Comparison of ENCODE assay signal across 13 mouse cellular contexts in genomic region chr10:95551752-95552151, GRCm38 (mm10). TPM values are rescaled to one million over a fixed set of nuclear protein-coding genes. Genes with fewer than 3 reads are reported as not detected.
A peak's percentile ranks its signal among the peaks of the same experiment; 100 is the strongest.
DNase-seq lines count a peak whose midpoint lies in the region; ATAC-seq and TF ChIP-seq lines count a peak whose summit lies in the region.
"Had no signal": no experiment of that assay in that cellular context is flagged by ENCODE, and none has a peak within 500 bp of the region (broad histone marks: within the 10 kb centered on the region; RNA-seq: fewer than 3 reads in every experiment).

No protein-coding gene starts in this region.

- no peak overlapping the region for H3K9ac ChIP-seq in forebrain, postnatal 0 days
- no peak overlapping the region for H3K9ac ChIP-seq in forebrain, embryonic 11.5 days (ENCODE audit: low read length)
- H3K9ac ChIP-seq in lung, embryonic 14.5 days = no peak overlapping the region
- no peak overlapping the region for H3K9ac ChIP-seq in kidney, embryonic 15.5 days
- H3K9ac ChIP-seq: embryonic facial prominence, embryonic 13.5 days; limb, embryonic 12.5 days had no signal

- DNase-seq in forebrain, postnatal 0 days = peak; percentile 42
- DNase-seq in forebrain, embryonic 11.5 days (ENCODE audit: low spot score) = no peak
- DNase-seq in lung, embryonic 14.5 days = peak; percentile 69
- no peak for DNase-seq in lung, postnatal 36 days
- DNase-seq in MN1 (ENCODE audit: low spot score) = peak; percentile 22
- no peak for DNase-seq in spleen, adult 12 weeks (ENCODE audit: low spot score)
- DNase-seq: heart, adult 18-20 months; kidney, postnatal 10 days had no signal

- H3K27ac ChIP-seq in forebrain, postnatal 0 days (ENCODE audit: low read depth, low read length) = no peak overlapping the region
- H3K27ac ChIP-seq in forebrain, embryonic 11.5 days (ENCODE audit: low read depth, low read length) = no peak overlapping the region
- no peak overlapping the region for H3K27ac ChIP-seq in lung, embryonic 14.5 days (ENCODE audit: low read depth)
- H3K27ac ChIP-seq in kidney, embryonic 15.5 days = no peak overlapping the region
- H3K27ac ChIP-seq: embryonic facial prominence, embryonic 13.5 days; limb, embryonic 12.5 days had no signal

- H3K4me3 ChIP-seq in forebrain, postnatal 0 days (ENCODE audit: low read depth, low read length) = no peak overlapping the region
- no peak overlapping the region for H3K4me3 ChIP-seq in forebrain, embryonic 11.5 days (ENCODE audit: low read depth, low read length)
- no peak overlapping the region for H3K4me3 ChIP-seq in lung, embryonic 14.5 days (ENCODE audit: low read depth, low read length)
- H3K4me3 ChIP-seq in kidney, embryonic 15.5 days (replicated peaks) = no peak overlapping the region
- H3K4me3 ChIP-seq: embryonic facial prominence, embryonic 13.5 days; limb, embryonic 12.5 days; megakaryocyte, embryonic 14.5 days had no signal

- ATAC-seq in forebrain, postnatal 0 days = no peak
- ATAC-seq in forebrain, embryonic 11.5 days (replicated peaks; ENCODE audit: low FRiP score) = no peak
- no peak for ATAC-seq in lung, embryonic 14.5 days (ENCODE audit: insufficient read depth)
- ATAC-seq in megakaryocyte-erythroid progenitor cell, adult 5-6 weeks (replicated peaks; ENCODE audit: low FRiP score, low TSS enrichment, poor library complexity, severe bottlenecking) = peak; percentile 35; the same call in 1 of the 2 replicates
- no peak for ATAC-seq in kidney, embryonic 15.5 days (replicated peaks; ENCODE audit: low FRiP score)

- H3K4me1 ChIP-seq in forebrain, postnatal 0 days (ENCODE audit: insufficient read depth) = no peaks in the 10 kb centered on the region
- no peaks in the 10 kb centered on the region for H3K4me1 ChIP-seq in forebrain, embryonic 11.5 days (replicated peaks; ENCODE audit: control insufficient read depth, insufficient read depth, low read length)
- H3K4me1 ChIP-seq in lung, embryonic 14.5 days (ENCODE audit: insufficient read depth) = no peaks in the 10 kb centered on the region
- peaks cover 17% of the 10 kb centered on the region for H3K4me1 ChIP-seq in kidney, embryonic 15.5 days
- H3K4me1 ChIP-seq: embryonic facial prominence, embryonic 13.5 days had no signal

- no peaks in the 10 kb centered on the region for H3K27me3 ChIP-seq in forebrain, postnatal 0 days (ENCODE audit: insufficient read depth, low read length)
- H3K27me3 ChIP-seq in forebrain, embryonic 11.5 days (ENCODE audit: control insufficient read depth, insufficient read depth, low read length) = no peaks in the 10 kb centered on the region
- H3K27me3 ChIP-seq in lung, embryonic 14.5 days (ENCODE audit: insufficient read depth, low read length) = no peaks in the 10 kb centered on the region
- H3K27me3 ChIP-seq in kidney, embryonic 15.5 days = no peaks in the 10 kb centered on the region
- H3K27me3 ChIP-seq: embryonic facial prominence, embryonic 13.5 days; limb, embryonic 12.5 days; megakaryocyte, embryonic 14.5 days had no signal

- no peaks in the 10 kb centered on the region for H3K9me3 ChIP-seq in forebrain, postnatal 0 days (ENCODE audit: low read length)
- H3K9me3 ChIP-seq in forebrain, embryonic 11.5 days (ENCODE audit: control insufficient read depth, low read length) = no peaks in the 10 kb centered on the region
- H3K9me3 ChIP-seq in lung, embryonic 14.5 days (ENCODE audit: low read depth, low read length) = no peaks in the 10 kb centered on the region
- H3K9me3 ChIP-seq in kidney, embryonic 15.5 days (replicated peaks) = no peaks in the 10 kb centered on the region
- H3K9me3 ChIP-seq: embryonic facial prominence, embryonic 13.5 days; limb, embryonic 12.5 days; megakaryocyte, embryonic 14.5 days had no signal

- H3K4me2 ChIP-seq in forebrain, postnatal 0 days (ENCODE audit: low read depth) = no peak overlapping the region
- no peak overlapping the region for H3K4me2 ChIP-seq in forebrain, embryonic 11.5 days (ENCODE audit: low read depth, low read length, severe bottlenecking)
- H3K4me2 ChIP-seq in lung, embryonic 14.5 days = no peak overlapping the region
- H3K4me2 ChIP-seq in kidney, embryonic 15.5 days = no peak overlapping the region
- H3K4me2 ChIP-seq: embryonic facial prominence, embryonic 13.5 days; limb, embryonic 12.5 days had no signal

- TF ChIP-seq CTCF in forebrain, postnatal 0 days (IDR thresholded peaks at IDR 0.05; ENCODE audit: low read depth) = peak; percentile 61
- TF ChIP-seq CTCF in lung, embryonic 14.5 days (IDR thresholded peaks at IDR 0.05; ENCODE audit: low read depth) = peak; percentile 59

- H3K36me3 ChIP-seq in forebrain, postnatal 0 days (ENCODE audit: insufficient read depth) = peaks cover 12% of the 10 kb centered on the region; the same call in 1 of the 2 replicates
- no peaks in the 10 kb centered on the region; the same call in 1 of the 2 replicates for H3K36me3 ChIP-seq in forebrain, embryonic 11.5 days (ENCODE audit: control insufficient read depth, insufficient read depth, low read length)
- H3K36me3 ChIP-seq in lung, embryonic 14.5 days (ENCODE audit: insufficient read depth) = peaks cover 46% of the 10 kb centered on the region
- peaks cover 54% of the 10 kb centered on the region for H3K36me3 ChIP-seq in kidney, embryonic 15.5 days

RNA-seq across cellular contexts. Expression of gene Nudt4, which starts 12.2 kb away (rescaled TPM):
- total RNA-seq in forebrain, postnatal 0 days (2014; rRNA removed) = 87.6 and 110 TPM in 2 replicates
- 71.2 and 81.5 TPM in 2 replicates for polyA plus RNA-seq in forebrain, postnatal 0 days (2015; fragmentation: Nextera tagmentation; extraction: Ambion mirVana)
- polyA plus RNA-seq in forebrain, embryonic 11.5 days (2014; fragmentation: Nextera tagmentation; extraction: Ambion mirVana) = 119 and 123 TPM in 2 replicates
- polyA plus RNA-seq in lung, embryonic 14.5 days (2014; fragmentation: Nextera tagmentation; extraction: Ambion mirVana) = 91.2 and 93.4 TPM in 2 replicates
- total RNA-seq in megakaryocyte-erythroid progenitor cell, adult 5-6 weeks (2014; fragmentation: Nextera tagmentation) = 39.8 and 49.8 TPM in 2 replicates
- total RNA-seq in megakaryocyte-erythroid progenitor cell, adult 5-6 weeks (2017) = 49.0 and 77.4 TPM in 2 replicates
- 113 and 125 TPM in 2 replicates for polyA plus RNA-seq in kidney, embryonic 15.5 days (2015; fragmentation: Nextera tagmentation; extraction: Ambion mirVana)

RNA-seq across cellular contexts. Expression of gene Ube2n, which starts 36.8 kb away (rescaled TPM):
- 222 and 275 TPM in 2 replicates for total RNA-seq in forebrain, postnatal 0 days (2014; rRNA removed)
- 333 and 334 TPM in 2 replicates for polyA plus RNA-seq in forebrain, postnatal 0 days (2015; fragmentation: Nextera tagmentation; extraction: Ambion mirVana)
- 499 and 501 TPM in 2 replicates for polyA plus RNA-seq in forebrain, embryonic 11.5 days (2014; fragmentation: Nextera tagmentation; extraction: Ambion mirVana)
- 420 and 425 TPM in 2 replicates for polyA plus RNA-seq in lung, embryonic 14.5 days (2014; fragmentation: Nextera tagmentation; extraction: Ambion mirVana)
- 238 and 277 TPM in 2 replicates for total RNA-seq in megakaryocyte-erythroid progenitor cell, adult 5-6 weeks (2014; fragmentation: Nextera tagmentation)
- total RNA-seq in megakaryocyte-erythroid progenitor cell, adult 5-6 weeks (2017) = 172 and 198 TPM in 2 replicates
- polyA plus RNA-seq in kidney, embryonic 15.5 days (2015; fragmentation: Nextera tagmentation; extraction: Ambion mirVana) = 347 and 381 TPM in 2 replicates

RNA-seq across cellular contexts. Expression of gene Mrpl42, which starts 50.0 kb away (rescaled TPM):
- total RNA-seq in forebrain, postnatal 0 days (2014; rRNA removed) = 84.9 and 88.8 TPM in 2 replicates
- 249 and 300 TPM in 2 replicates for polyA plus RNA-seq in forebrain, postnatal 0 days (2015; fragmentation: Nextera tagmentation; extraction: Ambion mirVana)
- 330 and 345 TPM in 2 replicates for polyA plus RNA-seq in forebrain, embryonic 11.5 days (2014; fragmentation: Nextera tagmentation; extraction: Ambion mirVana)
- 356 and 358 TPM in 2 replicates for polyA plus RNA-seq in lung, embryonic 14.5 days (2014; fragmentation: Nextera tagmentation; extraction: Ambion mirVana)
- total RNA-seq in megakaryocyte-erythroid progenitor cell, adult 5-6 weeks (2014; fragmentation: Nextera tagmentation) = 244 and 249 TPM in 2 replicates
- total RNA-seq in megakaryocyte-erythroid progenitor cell, adult 5-6 weeks (2017) = 235 and 255 TPM in 2 replicates
- polyA plus RNA-seq in kidney, embryonic 15.5 days (2015; fragmentation: Nextera tagmentation; extraction: Ambion mirVana) = 337 and 354 TPM in 2 replicates

Comparison
In these comparisons a context has a peak if more than half of its experiments do, and no peak if none do; other contexts are left out.
1. DNase-seq: peak in forebrain, postnatal 0 days (single experiment), lung, embryonic 14.5 days (single experiment) and MN1 (single experiment); none in forebrain, embryonic 11.5 days (single experiment), lung, postnatal 36 days (single experiment) and spleen, adult 12 weeks (single experiment).